Mouse (Mus musculus) brain, embryonic 14.5 days (tissue): Measurements from ENCODE around the gene Gucd1. TPM values are rescaled to one million over a fixed set of nuclear protein-coding genes. Genes with fewer than 3 reads are reported as not detected.

Experiments used
- DNase-seq: peaks from one replicate; pipeline ENCODE4 v3.0.0-alpha.2; 2011; ENCODE audit warnings: low read depth
- CTCF ChIP-seq: fragments of 200-500 bp; IDR thresholded peaks from 2 replicates; pipeline ENCODE4 v1.5.1; 2012; ENCODE audit warnings: inconsistent platforms, mild to moderate bottlenecking, moderate library complexity, borderline replicate concordance; ENCODE audit not compliant: insufficient read depth, insufficient read length; ENCODE audit errors: extremely low read depth
- POLR2A ChIP-seq: fragments of 200-500 bp; IDR thresholded peaks from 2 replicates; pipeline ENCODE4 v1.6.1; 2012; ENCODE audit warnings: mild to moderate bottlenecking, inconsistent platforms, borderline replicate concordance; ENCODE audit not compliant: poor library complexity, insufficient read depth, insufficient read length, severe bottlenecking; ENCODE audit errors: extremely low read depth
- polyA plus RNA-seq: library from polyadenylated mRNA; depleted of rRNA; stranded (reverse); fragments of >200 nt; gene quantifications from 2 replicates; pipeline ENCODE4 v1.2.3, GENCODE M21; 2012; rRNA removed

Gucd1 gene
- polyA plus RNA-seq, 1 experiment = 33.2 TPM

- DNase-seq = no peak
- TF ChIP-seq POLR2A (no peak), CTCF (no peak)
Measured at GRCm38 (mm10) chr10:75314190-75314980, 203.4 kb downstream of the Gucd1 start.

- DNase-seq = no peak
- TF ChIP-seq CTCF (no peak), POLR2A (no peak)
Measured at GRCm38 (mm10) chr10:75312361-75312760, 205.4 kb downstream of the Gucd1 start.

- TF ChIP-seq CTCF (no peak), POLR2A (no peak)
- DNase-seq = no peak
Measured at GRCm38 (mm10) chr10:75307130-75307529, 210.6 kb downstream of the Gucd1 start.

GRCm38 (mm10) chr10:75304413-75304812 is 213.4 kb downstream of the Gucd1 start:
- peak; percentile 19 for DNase-seq
- no peak for TF ChIP-seq POLR2A
- TF ChIP-seq CTCF = no peak

DNA sequence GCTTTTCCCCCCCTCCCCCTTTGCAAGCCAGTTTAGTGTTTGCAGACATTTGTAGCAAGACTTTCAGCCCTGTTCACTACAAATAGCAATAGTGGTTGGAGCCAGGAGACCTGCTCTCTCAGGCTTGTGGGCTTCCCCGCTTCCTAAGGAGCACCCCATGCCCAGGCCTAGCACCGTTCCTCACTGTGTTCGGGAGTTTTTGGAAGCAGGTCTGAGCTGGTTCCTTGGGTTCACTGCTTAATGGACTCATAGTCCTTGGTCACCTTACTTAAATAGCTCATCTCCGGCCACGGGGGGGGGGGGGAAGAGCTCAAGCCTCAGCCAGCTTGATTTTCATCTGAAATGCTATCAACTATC is 213.7 kb downstream of the Gucd1 start:
- TF ChIP-seq CTCF = no peak
- no peak for TF ChIP-seq POLR2A
- no peak for DNase-seq

GRCm38 (mm10) chr10:75303324-75304048 is 214.3 kb downstream of the Gucd1 start:
- DNase-seq = peak; percentile 82
- TF ChIP-seq CTCF (no peak), POLR2A (no peak)

DNA sequence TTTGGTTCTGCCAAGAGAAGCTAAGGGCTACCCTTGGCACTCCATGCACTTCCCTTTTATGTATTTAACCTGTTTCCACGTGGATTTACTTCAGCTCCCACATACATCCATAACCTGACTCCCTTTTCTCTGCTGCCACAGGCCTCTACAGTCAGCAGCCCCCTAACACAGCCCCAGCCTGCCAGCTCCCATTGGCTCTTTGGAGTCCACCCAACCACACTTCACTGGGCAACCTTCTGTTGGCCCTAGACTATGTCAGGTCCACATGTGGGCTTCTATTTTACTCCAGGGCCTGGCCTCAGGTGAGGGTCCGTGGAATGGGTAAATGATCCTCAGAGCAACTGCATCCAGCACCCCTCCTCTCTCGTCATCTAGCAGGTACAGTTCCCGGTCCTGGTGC is 215.2 kb downstream of the Gucd1 start:
- DNase-seq = no peak
- TF ChIP-seq POLR2A = no peak

- TF ChIP-seq CTCF (no peak), POLR2A (no peak)
- DNase-seq = no peak
Measured at GRCm38 (mm10) chr10:75301937-75302336, 215.8 kb downstream of the Gucd1 start.

- DNase-seq = no peak
Measured at GRCm38 (mm10) chr10:75301195-75301806, 216.5 kb downstream of the Gucd1 start.

More at GRCm38 (mm10) chr10:75301195-75301806, 216.5 kb downstream of the Gucd1 start:
- TF ChIP-seq POLR2A (no peak), CTCF (no peak)

Other genes starting within 250 kb of the Gucd1 start
- 8.9 and 9.3 TPM in 2 replicates for gene Adora2a, start 201.1 kb downstream of the Gucd1 start, polyA plus RNA-seq
- gene Upb1, start 116.9 kb downstream of the Gucd1 start, polyA plus RNA-seq = 0.04 TPM in 1 of 2 replicates, not detected in the other
- gene Snrpd3, start 421 bp downstream of the Gucd1 start, polyA plus RNA-seq = 51.4 and 60.3 TPM in 2 replicates
- gene Lrrc75b, start 42.4 kb upstream of the Gucd1 start, polyA plus RNA-seq = 22.7 and 38.8 TPM in 2 replicates
- gene Ggt1, start 43.6 kb upstream of the Gucd1 start, polyA plus RNA-seq = 2.3 and 2.6 TPM in 2 replicates
- 5.2 and 6.7 TPM in 2 replicates for gene Ggt5, start 71.4 kb upstream of the Gucd1 start, polyA plus RNA-seq
- gene Susd2, start 126.0 kb upstream of the Gucd1 start, polyA plus RNA-seq = 2.9 and 4.8 TPM in 2 replicates
- 43.8 and 56.6 TPM in 2 replicates for gene Cabin1, start 246.4 kb upstream of the Gucd1 start, polyA plus RNA-seq